Mouse (Mus musculus): ENCODE data around the gene Gpd1.
"Not testable (repeated sequence)": the region's sequence is repeated elsewhere in the genome, so short reads cannot be mapped to it uniquely, and the experiment has no call there.

The Gpd1 gene

GRCm38 (mm10) chr15:99771601-99772276 lies 54.4 kb downstream of the Gpd1 start:
- no peak for DNase-seq (ENCODE audit: low read depth, low spot score)

- peak; percentile 78 for DNase-seq (ENCODE audit: low read depth, low spot score)
Measured at GRCm38 (mm10) chr15:99772277-99772880, 55.1 kb downstream of the Gpd1 start.

- not testable (repeated sequence) for DNase-seq (ENCODE audit: low read depth, low spot score)
Measured at GRCm38 (mm10) chr15:99772881-99772924, 55.4 kb downstream of the Gpd1 start, which contains the start of gene Cers5. Gene Cers5, minus strand, starts transcription at chr15:99772885.

GRCm38 (mm10) chr15:99772925-99773324 lies 55.6 kb downstream of the Gpd1 start:
- no peak for DNase-seq (ENCODE audit: low read depth, low spot score)

Data from skeletal muscle tissue, adult 2 months (tissue).